Mouse (Mus musculus): ENCODE results near the gene Hspb1.
A peak's percentile ranks its signal among the peaks of the same experiment; 100 is the strongest.

Gene Hspb1

DNA sequence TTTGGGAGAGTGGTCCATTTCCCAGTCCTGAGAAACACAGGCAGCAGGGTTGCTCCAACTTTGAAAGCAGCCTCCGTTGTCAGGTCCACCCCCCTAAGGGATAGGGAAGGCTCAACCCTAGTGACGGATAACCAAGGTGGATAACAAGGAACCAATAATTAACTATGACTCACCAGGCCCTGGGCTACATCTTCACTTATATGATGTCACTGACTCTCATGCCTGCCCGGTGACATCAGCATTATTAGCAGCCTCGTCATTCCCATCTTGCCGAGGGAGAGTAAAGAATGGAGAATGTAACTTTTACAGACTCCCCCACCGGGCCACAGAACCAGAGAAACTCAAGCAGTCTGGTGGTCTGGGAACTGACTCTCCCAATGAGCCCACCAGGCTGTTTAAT, 3.1 kb upstream of the Hspb1 start:
- DNase-seq (ENCODE audit: low spot score in 2 of 2), result no peak

DNA sequence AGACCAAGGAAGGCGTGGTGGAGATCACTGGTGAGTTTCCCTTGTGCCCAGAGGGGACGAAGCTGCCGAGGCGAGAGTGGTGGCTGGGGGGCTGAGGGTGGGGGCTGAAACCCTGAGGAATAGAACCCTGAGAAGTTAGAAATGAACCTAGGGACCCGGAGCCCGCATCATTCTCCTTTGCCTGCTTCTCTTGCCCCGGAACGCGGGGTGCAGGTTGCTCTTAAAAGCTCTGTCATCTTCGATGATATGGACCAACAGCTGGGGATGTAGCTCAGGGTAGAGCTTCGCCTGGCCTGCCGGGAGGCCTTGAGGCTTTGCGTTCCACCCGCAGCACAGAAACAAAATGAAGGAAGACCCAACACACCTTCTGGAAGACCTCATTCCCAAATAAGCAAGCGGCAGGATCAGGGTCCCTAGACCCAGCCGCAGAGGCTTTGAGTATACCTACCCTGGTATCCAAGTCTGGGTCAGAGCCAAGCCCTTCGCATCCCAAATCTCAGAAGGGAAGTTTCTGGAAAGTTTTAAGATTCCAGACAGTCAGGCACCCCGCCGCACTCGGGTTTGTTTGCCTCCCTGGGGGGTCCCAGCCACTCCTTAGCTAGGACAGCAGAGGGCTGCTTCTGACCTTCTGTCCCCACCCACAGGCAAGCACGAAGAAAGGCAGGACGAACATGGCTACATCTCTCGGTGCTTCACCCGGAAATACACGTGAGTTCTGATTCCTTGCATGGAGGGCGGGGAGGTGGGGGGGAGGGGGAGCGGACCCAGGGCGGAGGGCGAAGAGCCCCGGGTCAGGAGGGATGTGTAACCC, 891 bp downstream of the Hspb1 start:
- no peak for DNase-seq (ENCODE audit: low spot score in 2 of 2)

DNA sequence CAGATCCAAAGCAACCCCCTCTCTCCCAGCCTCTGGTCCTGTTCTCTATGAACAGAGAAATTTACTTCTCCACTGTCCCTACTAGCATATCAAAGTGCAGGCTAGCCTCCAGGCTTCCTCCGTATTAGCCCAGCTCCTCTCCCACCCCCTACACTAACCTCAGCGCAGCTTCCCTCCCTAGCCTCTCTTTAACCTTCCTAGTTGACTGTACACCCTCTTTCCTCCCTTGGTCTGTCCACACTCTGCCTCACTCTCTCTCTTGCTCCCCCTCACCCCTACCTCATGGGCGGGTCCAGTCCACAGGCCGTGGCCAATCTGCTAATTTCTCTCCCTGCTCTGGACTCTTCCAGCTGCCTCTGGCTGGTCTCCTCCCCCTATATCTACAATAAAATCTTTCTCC, 2.6 kb downstream of the Hspb1 start:
- no peak for DNase-seq (ENCODE audit: low spot score in 2 of 2)

DNA sequence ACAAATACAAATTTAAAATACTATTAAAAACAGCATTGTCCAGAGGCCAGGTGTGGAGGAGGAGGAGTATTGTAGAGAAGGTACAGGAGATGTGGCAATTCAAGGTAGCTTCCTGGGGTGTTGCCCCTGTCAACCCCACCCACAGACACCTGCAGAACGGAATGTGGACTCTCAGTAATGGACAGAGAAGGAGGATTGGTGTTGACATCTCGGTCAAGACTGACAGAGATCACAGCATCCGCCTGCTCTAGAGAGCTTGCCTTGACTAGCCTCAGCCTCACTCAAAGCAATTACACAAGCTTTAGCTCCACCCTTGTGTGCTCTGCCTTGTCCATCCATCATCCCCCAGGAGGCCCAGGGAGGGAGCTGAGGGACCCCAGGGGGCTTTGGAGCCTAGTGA, 3.2 kb downstream of the Hspb1 start:
- no peak for DNase-seq (ENCODE audit: low spot score in 2 of 2)

DNA sequence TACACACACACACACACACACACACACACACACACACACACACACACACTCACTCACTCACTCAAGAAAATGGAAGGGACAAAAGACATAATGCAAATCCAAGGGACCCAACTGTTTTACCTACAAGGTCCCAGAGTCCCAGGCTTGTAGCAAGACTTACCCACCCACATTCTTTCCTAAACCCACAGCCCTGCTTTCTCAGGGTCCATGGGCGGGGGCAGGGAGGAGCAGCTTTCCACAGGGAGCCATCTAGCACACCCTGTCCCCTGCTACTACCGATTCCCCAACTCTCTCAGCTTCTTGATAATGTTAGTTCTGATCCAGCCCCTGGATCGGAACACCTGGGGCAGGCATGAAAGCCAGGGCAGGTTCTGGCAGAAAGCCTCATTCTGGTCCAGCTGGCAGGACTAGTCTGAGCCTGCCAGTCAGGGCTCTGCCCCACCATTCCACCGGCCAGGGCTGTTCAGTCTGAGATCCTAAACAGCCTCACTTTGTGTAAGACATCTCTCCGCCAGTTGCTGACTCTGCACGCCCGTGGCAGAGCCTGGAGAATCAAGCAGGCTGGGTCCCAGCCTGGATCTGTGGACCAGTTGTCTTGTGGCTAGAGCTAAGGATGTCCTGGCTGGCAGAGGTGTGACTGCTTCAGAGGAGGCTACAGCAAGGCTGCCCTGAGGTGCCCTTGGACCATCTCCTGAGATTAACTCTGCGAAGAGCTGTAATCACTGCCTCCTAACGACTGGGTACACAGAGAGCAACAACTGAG, 5.1 kb downstream of the Hspb1 start:
- DNase-seq (ENCODE audit: low spot score in 2 of 2), result no peak

DNA sequence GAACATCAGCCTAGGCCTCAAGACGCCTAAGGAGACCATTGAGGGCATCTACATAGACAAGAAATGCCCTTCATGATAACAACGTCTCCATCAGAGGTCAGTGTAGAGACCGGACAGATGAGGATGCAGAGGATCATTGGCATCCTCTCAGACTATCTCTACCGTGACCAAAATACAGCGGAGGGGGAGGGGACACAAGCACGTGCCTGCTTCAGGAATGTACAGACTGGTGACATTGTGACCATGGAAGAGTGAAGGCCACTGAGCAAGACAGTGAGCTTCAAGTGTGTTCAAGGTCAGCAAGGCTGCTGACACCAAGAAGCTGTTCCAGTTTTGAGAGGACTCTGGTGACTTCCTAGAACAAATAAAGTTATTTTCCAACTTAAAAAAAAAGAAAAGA, 7.2 kb downstream of the Hspb1 start:
- DNase-seq (ENCODE audit: low spot score in 2 of 2), result no peak

DNA sequence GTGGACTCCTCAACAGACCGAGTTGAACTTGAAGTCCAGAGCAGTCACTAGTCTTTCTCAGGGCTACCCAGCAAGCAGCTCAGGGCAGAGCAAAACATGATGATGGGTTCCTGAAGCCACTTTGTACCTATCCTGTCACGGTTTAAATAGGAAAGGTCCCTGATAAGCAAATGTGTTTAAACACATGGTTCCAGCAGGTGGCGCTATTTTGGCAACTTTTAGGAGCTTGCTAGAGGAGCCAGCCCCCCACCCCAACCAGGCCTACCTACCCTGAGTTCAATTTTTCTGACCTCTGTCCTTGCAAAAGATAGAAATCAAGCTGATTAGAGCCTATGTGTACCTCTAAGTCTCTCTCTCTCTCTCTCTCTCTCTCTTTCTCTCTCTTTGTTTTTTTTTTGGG, 10.3 kb downstream of the Hspb1 start:
- peak in 1 of 2 experiments; percentile 68 for DNase-seq (ENCODE audit: low spot score in 2 of 2)

DNA sequence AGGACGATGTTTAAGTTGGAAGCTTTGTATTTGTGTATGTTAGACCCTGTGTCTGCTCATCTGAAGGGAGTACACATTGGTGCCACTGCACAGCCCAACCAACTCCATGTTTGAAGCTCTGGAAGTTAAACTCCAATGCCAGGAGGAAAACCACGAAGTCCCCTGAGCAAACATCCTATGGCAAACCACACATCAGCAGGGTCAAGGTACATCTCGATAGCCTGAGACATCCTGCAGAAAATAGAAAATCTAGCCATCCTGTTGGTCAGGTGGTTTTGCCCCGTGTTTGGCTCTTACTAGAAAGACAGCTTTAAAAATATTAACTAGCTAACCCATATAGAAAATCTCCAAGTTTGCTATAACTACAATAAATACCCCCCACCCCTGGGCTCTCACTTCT, 11.3 kb downstream of the Hspb1 start:
- no peak for DNase-seq (ENCODE audit: low spot score in 2 of 2)

DNA sequence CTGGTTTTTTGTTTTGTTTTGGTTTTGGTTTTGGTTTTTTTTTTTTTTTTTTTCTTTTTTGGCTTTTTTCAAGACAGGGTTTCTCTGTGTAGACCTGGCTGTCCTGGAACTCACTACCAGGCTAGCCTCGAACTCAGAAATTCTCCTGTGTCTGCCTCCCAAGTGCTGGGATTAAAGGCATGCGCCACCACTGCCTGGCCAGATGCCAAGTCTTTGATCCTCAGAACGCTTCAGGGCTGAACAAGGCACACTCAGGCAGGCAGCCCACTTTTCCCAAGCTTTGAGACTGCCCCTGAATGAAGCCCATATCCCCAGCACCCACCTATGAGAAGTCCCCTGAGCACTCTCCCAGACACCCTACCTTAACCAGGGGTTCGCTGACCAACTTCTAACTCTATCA, 12.1 kb downstream of the Hspb1 start:
- DNase-seq (ENCODE audit: low spot score in 2 of 2), result no peak

DNA sequence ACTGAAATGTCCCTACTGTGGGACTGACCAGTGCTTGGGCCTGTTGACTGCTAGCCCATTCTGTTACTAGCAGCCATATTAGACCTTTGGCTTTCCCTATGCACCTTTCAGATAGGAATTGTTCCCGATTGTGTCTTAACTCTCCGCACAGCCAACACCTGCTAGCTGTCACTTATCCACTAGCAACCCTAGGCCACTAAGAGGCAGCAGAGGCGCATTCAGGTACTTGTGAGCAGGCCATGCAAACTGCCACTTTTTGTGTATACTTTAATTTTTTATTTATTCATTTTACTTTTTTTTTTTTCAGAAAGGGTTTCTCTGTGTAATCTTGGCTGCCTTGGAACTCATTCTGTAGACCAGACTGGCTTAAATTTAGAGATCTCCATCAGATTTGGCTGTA, 13.0 kb downstream of the Hspb1 start:
- no peak for DNase-seq (ENCODE audit: low spot score in 2 of 2)

DNA sequence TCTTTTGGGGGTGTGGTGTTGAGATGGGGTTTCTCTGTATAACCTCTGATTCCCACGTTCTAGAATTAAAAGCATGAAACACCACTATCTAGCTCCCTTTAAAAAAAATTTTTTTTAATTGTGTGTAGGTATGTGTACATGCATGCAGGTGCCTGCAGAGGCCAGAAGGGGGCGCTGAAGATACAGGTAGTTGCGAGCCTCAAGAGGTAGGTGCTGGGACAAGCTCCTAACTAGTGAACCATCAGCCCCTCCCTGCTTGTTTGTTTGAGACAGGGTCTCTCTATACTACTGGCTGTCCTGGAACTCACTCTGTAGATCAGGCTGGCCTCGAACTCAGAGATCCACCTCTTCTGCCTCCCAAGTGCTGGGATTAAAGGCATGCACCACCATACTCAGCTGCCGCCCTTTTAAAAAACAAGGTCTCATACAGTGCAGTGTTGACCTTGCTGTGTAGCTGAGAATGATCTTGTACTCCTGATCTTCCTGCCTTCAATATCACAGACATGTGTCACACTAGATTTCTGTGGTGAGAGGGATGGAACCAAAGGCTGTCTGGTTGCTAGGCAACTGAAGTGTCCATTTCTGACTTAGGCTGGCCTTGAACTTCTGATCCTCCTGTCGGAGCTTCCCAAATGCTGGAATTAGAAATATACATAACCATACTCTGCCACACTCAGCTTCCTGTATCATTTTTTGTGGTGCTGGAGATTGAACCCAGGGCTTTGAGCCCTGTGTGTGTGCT, 13.8 kb downstream of the Hspb1 start:
- peak in 1 of 2 experiments; percentile 60 for DNase-seq (ENCODE audit: low spot score in 2 of 2)

DNA sequence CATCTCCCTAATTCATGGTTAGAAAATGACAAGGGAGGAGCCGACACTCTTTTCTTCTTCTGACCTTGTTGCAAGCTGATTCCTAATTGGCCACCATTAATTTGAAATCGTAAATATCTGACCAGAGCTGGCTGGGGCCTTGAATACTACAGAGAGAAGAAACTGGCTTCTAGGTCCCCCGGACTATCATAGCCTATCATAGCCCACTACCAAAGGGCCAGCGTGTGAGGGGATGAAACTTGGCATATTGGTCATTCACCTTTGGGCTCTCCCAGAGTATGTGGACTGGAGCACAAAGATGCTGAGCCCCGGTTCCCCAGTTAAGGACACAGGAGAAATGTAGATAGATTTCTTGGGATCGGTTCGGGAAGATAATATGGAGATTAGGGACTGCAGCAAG, 15.3 kb downstream of the Hspb1 start:
- no peak for DNase-seq (ENCODE audit: low spot score in 2 of 2)

DNA sequence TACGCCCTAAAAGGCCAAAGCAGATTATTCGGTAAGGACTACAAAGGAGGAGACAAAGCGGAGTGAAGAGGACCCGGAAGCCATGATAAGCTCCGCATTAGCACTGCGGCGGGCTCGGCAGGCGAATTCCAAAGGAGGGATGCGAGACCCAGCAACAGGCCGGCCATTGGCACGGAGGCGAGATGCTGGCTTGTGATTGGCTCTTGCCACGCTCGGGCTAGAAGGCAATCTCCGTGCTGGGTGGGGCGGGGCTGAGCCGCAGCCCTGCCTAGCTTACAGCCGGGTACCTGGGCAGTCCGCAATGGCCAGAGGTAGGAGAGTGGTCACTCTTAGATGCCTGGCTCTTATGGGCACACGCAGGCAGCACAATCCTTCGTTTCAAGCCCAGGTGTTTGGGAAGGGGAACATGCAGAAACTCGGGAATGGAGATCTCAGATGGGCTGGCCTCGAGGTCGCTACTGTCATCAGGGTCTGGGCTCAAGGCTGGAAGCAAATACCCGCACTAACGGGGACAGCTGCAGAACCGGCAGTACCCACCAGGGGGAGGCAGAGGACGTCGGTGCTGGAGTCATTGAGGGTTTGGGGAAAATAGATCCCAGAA, 15.9 kb downstream of the Hspb1 start:
- DNase-seq (ENCODE audit: low spot score in 2 of 2), result peak; percentile 81 to 87

DNA sequence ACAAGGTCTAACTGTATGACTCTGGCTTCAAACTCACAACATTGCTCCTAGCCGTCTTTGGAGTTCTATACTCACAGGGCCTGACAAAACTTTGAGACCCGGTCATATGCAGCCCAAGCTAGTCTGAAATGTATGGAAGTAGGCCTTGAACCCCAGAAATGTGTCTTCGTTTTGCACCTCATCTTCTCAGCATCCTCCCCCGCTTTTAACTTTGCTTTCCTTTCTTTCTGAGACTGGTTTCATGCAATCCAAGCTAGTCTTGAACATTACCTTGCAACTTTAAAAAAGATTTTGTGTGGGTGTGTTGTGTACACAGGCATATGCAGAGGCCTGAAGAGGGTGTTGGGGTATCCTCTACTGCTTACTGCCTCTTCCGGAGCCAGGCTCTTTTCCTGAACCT, 16.5 kb downstream of the Hspb1 start:
- DNase-seq (ENCODE audit: low spot score in 2 of 2), result no peak

DNA sequence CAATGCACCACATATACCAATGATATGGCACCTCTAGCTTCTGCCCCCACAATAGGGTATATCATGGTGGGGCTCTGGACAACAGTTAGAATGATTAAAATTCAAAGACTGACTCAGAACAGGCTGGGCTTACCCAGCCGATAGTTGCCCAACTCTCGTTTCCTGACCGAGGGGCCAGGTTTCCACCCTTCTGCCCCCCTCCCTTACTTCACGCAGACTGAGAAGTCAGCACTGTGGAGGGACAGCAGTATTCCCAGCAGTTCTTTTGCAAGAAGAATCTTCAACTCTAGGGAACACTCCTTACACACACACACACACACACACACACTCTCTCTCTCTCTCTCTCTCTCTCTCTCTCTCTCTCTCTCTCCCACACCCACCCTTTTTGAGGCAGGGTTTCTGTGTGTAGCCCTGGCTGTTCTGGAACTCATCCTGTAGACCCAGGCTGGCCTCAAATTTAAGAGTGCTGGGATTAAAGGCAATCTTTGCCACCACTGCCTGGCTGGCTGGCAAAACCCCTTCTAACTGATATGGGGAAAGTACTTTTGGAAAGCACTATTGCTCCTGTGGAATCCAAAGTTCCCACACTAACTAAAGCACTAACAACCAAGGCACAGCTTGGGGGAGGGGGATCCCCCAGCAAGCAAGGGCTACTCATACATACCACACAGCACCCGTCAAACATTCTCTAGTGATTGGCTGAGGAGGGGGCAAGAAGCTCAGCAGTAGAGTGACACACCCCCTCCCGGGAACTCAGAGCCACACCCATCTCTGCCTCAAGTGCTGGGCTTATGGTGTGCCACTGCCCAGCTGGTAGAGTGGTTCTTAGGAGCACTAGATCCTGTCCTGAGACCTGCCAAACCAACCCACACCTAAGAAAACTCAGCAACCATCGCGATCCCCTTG, 17.9 kb downstream of the Hspb1 start:
- DNase-seq (ENCODE audit: low spot score in 2 of 2), result no peak

DNA sequence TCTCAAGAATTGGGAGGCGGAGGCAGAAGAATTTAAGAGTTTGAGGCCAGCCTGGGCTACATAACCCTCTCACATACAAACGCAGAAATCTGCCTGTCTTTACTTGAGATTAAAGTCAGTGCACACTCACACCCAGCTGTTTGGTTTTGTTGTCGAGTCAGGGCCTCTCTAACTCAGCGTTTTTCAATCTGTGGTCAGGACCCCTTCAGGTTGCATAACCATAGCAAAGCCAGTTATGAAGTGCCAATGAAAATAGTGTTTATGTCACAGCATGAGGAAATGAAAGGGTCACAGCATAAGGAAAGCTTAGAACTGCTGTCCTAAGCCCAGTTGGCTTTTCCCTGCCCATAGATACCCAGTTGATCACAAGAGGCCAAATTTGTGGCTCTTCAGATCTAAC, 19.1 kb downstream of the Hspb1 start:
- DNase-seq (ENCODE audit: low spot score in 2 of 2), result no peak

DNA sequence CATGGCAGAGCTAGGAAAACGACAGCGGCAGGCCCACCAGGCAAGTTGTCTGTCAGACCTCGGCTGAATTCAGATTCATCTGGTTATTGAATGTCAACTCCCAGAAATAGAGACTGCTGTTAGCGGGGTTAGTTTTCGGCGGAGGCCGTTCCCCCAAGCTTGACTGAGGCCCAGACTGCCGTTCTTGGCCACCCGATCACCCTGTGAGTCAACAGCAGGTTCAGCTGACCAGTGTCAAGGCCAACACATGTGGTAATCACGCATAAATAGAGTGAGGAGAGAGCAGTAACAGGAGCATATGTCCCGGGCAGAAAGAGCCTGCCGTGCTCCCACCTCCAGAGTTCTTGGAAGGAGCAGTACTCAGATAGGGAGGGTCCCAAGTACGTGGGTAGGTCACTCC, 19.5 kb downstream of the Hspb1 start:
- DNase-seq (ENCODE audit: low spot score in 2 of 2), result no peak

DNA sequence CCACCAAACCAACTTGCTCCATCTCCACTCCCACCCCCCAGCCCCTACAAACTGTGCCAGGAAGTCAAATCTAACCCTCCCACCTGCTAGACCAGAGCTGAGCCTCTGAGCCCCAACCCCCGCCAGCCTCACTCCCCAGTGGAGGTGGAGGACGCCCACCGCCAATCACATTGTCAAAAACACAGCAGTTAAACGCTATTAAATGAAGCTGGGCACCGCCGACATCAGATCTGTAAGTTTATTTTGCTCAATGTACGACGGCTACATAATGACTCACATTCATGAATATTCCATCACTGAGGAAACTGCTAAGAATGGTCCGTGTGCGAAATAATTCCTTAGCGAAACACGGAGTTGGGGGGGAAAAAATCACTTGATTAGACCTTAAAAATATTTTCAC, 20.5 kb downstream of the Hspb1 start:
- no peak for DNase-seq (ENCODE audit: low spot score in 2 of 2)

DNA sequence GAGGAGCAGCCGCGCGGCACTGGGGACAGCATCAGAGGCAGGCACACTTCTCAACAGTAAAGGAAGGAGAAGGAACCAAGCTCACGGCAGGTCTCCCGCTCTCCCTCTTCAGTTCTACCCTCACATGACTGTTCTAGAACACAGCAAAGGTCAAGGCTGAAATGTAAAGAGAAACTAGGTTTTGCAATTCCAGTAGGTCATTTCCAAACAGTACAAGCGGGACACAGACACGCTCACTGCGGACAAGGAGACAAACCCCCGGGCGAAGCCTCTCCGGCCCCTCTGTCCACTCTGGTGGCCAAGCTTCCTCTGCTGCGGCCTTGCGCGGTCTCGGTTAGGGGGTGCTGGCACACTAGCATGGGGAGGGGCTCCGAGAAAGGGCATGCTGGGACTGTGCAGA, 21.3 kb downstream of the Hspb1 start:
- DNase-seq (ENCODE audit: low spot score in 2 of 2), result no peak

DNA sequence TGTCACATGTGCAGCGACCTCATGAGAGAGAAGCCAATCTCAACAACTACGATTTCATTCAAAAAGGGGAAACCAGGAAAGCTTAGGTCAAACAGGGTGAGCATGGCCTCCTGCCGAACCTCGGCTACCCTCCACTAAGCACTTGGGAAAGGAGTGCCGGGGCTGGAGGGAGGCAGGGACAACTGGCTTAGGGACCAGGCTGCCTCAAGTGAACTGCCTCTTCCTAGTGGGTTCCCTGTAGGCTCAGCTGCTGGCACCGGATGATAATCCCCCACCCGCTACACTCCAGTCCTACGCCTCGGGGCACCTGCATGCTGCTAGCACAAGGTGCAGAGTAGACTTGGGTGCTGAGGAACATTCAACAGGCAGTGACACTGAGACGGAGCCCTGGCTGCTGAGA, 21.9 kb downstream of the Hspb1 start:
- no peak for DNase-seq (ENCODE audit: low spot score in 2 of 2)

DNA sequence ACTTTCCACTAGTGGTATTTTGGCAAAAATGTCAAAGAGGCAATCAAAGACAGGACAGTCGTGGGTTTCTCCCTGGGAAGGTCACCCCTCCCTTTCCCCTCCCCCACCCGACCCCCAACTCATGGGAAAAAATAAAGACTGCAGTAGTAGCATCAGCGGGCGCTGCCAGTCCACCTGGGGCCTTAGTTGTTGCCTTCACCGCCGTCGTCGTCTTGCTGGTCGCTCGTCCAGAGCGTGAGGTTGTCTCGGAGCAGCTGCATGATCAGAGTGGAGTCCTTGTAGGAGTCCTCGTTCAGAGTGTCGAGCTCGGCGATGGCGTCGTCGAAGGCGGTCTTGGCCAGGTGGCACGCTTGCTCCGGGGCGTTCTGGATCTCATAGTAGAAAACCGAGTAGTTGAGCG, 23.1 kb downstream of the Hspb1 start:
- no peak for DNase-seq (ENCODE audit: low spot score in 2 of 2)

Data from spleen, postnatal 10 days (tissue).